Mouse (Mus musculus) brain, adult 10 weeks (tissue): ENCODE data around the gene Dynlt1a. TPM values are rescaled to one million over a fixed set of nuclear protein-coding genes. Genes with fewer than 3 reads are reported as not detected.

ENCODE experiments used
- polyA plus RNA-seq: library from polyadenylated mRNA; stranded (reverse); fragments of 350-450 nt; fragmentation: Illumina TruSeq; extraction: RNeasy Lipid Tissue Mini Kit (QIAGEN cat#74804); gene quantifications from one replicate; pipeline ENCODE4 v1.2.3, GENCODE M21; 2015; ENCODE audit warnings: low read depth, low replicate concordance

Gene Dynlt1a
- polyA plus RNA-seq, result 5.0 TPM

DNA sequence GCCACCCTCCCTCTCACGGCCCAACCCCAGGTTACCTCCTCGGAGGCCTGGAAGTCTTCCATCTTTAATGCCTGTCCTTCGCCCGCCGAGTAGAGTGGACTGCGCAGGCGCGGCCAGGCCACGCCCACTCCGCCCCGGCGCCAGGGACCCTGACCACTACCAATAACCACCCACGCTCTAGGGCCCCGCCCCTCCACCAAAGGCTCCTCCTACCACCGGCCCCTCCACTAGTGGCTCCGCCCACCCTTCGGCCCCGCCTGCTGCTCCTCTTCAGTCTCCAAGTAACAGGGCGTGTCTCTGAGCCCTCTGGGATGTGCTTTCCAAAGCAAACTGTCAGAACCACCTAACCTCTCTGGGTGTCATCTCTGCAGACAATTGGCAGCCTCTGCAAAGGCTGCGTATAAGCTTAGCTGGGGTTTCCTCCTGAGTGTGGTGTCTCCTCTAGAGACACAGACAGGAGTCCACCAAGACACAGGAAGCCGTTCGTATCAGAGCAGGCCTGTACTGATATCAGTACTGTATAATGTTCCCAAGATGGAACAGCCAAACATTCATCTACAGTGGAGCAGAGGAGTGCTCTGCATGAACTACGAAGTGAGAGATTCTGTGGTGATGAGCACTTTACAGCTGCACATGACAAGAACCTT, at the start of gene Dynlt1a:
Dynlt1a (minus strand) TSS at position 162 of the 647 bp plus-strand sequence.

GRCm38 (mm10) chr17:6256400-6257069, 60.8 kb downstream of the Dynlt1a start, which contains the start of gene Tmem181a:
TSS of gene Tmem181a (plus strand) at chr17:6256860.

Other genes with a start within 250 kb of the Dynlt1a start
- 13.2 TPM for gene Serac1, start 237.8 kb downstream of the Dynlt1a start, polyA plus RNA-seq
- 147 TPM for gene Gtf2h5, start 237.7 kb downstream of the Dynlt1a start, polyA plus RNA-seq
- gene Tulp4, start 211.1 kb downstream of the Dynlt1a start, polyA plus RNA-seq, result 89.2 TPM
- gene Tmem181a, start 60.6 kb downstream of the Dynlt1a start, polyA plus RNA-seq, result 44.2 TPM
- gene Dynlt1b, start 112.6 kb upstream of the Dynlt1a start, polyA plus RNA-seq, result 44.5 TPM